Mouse (Mus musculus): ENCODE measurements at regions not wholly inside any gene's neighbourhood (a gene's known extent, or its start where the extent isn't known, plus 50 kb on each side); places are given as distances from the start of the nearest gene placed in this dataset.
"Not testable (repeated sequence)": the region's sequence is repeated elsewhere in the genome, so short reads cannot be mapped to it uniquely, and the experiment has no call there.

- DNase-seq (ENCODE audit: low spot score) = no peak
Observed at GRCm38 (mm10) chr15:52406156-52406885, 1478.4 kb upstream of the Gm7489 start.

GRCm38 (mm10) chr15:52412869-52413771, 1471.6 kb upstream of the Gm7489 start:
- no peak for DNase-seq (ENCODE audit: low spot score)

GRCm38 (mm10) chr15:52425976-52426375, 1458.7 kb upstream of the Gm7489 start:
- no peak for DNase-seq (ENCODE audit: low spot score)

GRCm38 (mm10) chr15:52430491-52431158, 1454.1 kb upstream of the Gm7489 start:
- DNase-seq (ENCODE audit: low spot score) = no peak

GRCm38 (mm10) chr15:52433639-52434038, 1451.1 kb upstream of the Gm7489 start:
- DNase-seq (ENCODE audit: low spot score) = no peak

GRCm38 (mm10) chr15:52438403-52438802, 1446.3 kb upstream of the Gm7489 start:
- no peak for DNase-seq (ENCODE audit: low spot score)

- DNase-seq (ENCODE audit: low spot score) = peak; percentile 73
Observed at GRCm38 (mm10) chr15:52458782-52459181, 1425.9 kb upstream of the Gm7489 start.

- no peak for DNase-seq (ENCODE audit: low spot score)
Observed at GRCm38 (mm10) chr15:52459315-52459714, 1425.4 kb upstream of the Gm7489 start.

- no peak for DNase-seq (ENCODE audit: low spot score)
Observed at GRCm38 (mm10) chr15:52464226-52465138, 1420.2 kb upstream of the Gm7489 start.

- DNase-seq (ENCODE audit: low spot score) = not testable (repeated sequence)
Observed at GRCm38 (mm10) chr15:52478124-52478523, 1406.6 kb upstream of the Gm7489 start.

- no peak for DNase-seq (ENCODE audit: low spot score)
Observed at GRCm38 (mm10) chr15:52480834-52481233, 1403.9 kb upstream of the Gm7489 start.

- no peak for DNase-seq (ENCODE audit: low spot score)
Observed at GRCm38 (mm10) chr15:52483598-52484165, 1401.0 kb upstream of the Gm7489 start.

GRCm38 (mm10) chr15:52484276-52484675, 1400.4 kb upstream of the Gm7489 start:
- no peak for DNase-seq (ENCODE audit: low spot score)

- no peak for DNase-seq (ENCODE audit: low spot score)
Observed at GRCm38 (mm10) chr15:52505278-52505831, 1379.4 kb upstream of the Gm7489 start.

- peak; percentile 27 for DNase-seq (ENCODE audit: low spot score)
Observed at GRCm38 (mm10) chr15:52506930-52507329, 1377.8 kb upstream of the Gm7489 start.

GRCm38 (mm10) chr15:52508609-52509008, 1376.1 kb upstream of the Gm7489 start:
- no peak for DNase-seq (ENCODE audit: low spot score)

GRCm38 (mm10) chr15:52510137-52510536, 1374.6 kb upstream of the Gm7489 start:
- no peak for DNase-seq (ENCODE audit: low spot score)

- DNase-seq (ENCODE audit: low spot score) = no peak
Observed at GRCm38 (mm10) chr15:52536594-52536993, 1348.1 kb upstream of the Gm7489 start.

- DNase-seq (ENCODE audit: low spot score) = no peak
Observed at GRCm38 (mm10) chr15:52558682-52559081, 1326.0 kb upstream of the Gm7489 start.

GRCm38 (mm10) chr15:52564078-52564477, 1320.6 kb upstream of the Gm7489 start:
- DNase-seq (ENCODE audit: low spot score) = no peak

- DNase-seq (ENCODE audit: low spot score) = no peak
Observed at GRCm38 (mm10) chr15:52565449-52565851, 1319.3 kb upstream of the Gm7489 start.
